Comparison of ENCODE assay signal across 12 mouse cellular contexts in the genomic region with DNA sequence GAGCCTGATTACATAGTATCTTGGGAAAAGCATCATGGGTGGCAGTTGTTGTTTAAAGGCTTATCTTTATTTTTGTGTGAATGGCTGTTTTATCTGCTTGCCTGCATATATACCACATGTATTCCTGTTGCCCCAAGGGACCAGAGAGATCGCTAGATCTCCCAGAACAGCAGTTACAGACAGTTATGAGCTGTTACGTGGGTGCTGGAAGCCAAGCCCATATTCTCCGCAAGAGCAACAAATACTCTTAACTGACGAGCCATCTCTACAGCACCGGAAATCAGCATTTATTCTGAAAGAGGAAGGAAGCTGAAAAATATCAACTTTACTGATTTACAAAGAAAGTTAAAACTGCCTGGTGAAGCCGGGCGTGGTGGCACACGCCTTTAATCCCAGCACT.
DNase-seq lines count a peak whose midpoint lies in the region; ATAC-seq and TF ChIP-seq lines count a peak whose summit lies in the region.
"Had no signal": no experiment of that assay in that cellular context is flagged by ENCODE, and none has a peak within 500 bp of the region (broad histone marks: within the 10 kb centered on the region; RNA-seq: fewer than 3 reads in every experiment).

No protein-coding gene starts in this region.

- H3K27ac ChIP-seq in MEL (ENCODE audit: control insufficient read depth, low read depth, low read length) = peak overlapping the region; percentile 97
- no peak overlapping the region for H3K27ac ChIP-seq in forebrain, postnatal 0 days (ENCODE audit: low read depth, low read length)
- H3K27ac ChIP-seq in hindbrain, embryonic 11.5 days (ENCODE audit: low read depth, low read length) = no peak overlapping the region
- H3K27ac ChIP-seq in hindbrain, embryonic 12.5 days = no peak overlapping the region
- H3K27ac ChIP-seq: limb, embryonic 13.5 days; midbrain, embryonic 10.5 days had no signal

- H3K4me1 ChIP-seq in MEL (ENCODE audit: control insufficient read depth in 1 of 2, insufficient read depth in 2 of 2, low read length in 2 of 2) = peaks cover 6 to 16% of the 10 kb centered on the region in 2 experiments
- no peaks in the 10 kb centered on the region for H3K4me1 ChIP-seq in forebrain, postnatal 0 days (ENCODE audit: insufficient read depth)
- no peaks in the 10 kb centered on the region for H3K4me1 ChIP-seq in hindbrain, embryonic 11.5 days (replicated peaks; ENCODE audit: control insufficient read depth, insufficient read depth, low read length)
- H3K4me1 ChIP-seq in hindbrain, embryonic 12.5 days = no peaks in the 10 kb centered on the region

- no peaks in the 10 kb centered on the region for H3K27me3 ChIP-seq in MEL (ENCODE audit: control insufficient read depth in 1 of 2, insufficient read depth in 2 of 2, low read length in 2 of 2)
- no peaks in the 10 kb centered on the region for H3K27me3 ChIP-seq in forebrain, postnatal 0 days (ENCODE audit: insufficient read depth, low read length)
- H3K27me3 ChIP-seq in hindbrain, embryonic 11.5 days (ENCODE audit: control insufficient read depth, insufficient read depth, low read length) = no peaks in the 10 kb centered on the region
- no peaks in the 10 kb centered on the region for H3K27me3 ChIP-seq in hindbrain, embryonic 12.5 days
- H3K27me3 ChIP-seq: limb, embryonic 13.5 days had no signal

- no peak for TF ChIP-seq CTCF in MEL (IDR thresholded peaks at IDR 0.05 in 2 of 3, conservative IDR thresholded peaks at IDR 0.05 in 1 of 3; ENCODE audit: control insufficient read depth in 1 of 3, insufficient read depth in 1 of 3, low read depth in 2 of 3, low read length in 3 of 3, poor library complexity in 1 of 3, severe bottlenecking in 1 of 3)
- TF ChIP-seq CTCF in forebrain, postnatal 0 days (IDR thresholded peaks at IDR 0.05; ENCODE audit: low read depth) = no peak

- DNase-seq in A20 (ENCODE audit: low read depth, low spot score) (peak; percentile 82), MEL (ENCODE audit: low read depth, low spot score) (peak; percentile 94)
- no peak for DNase-seq in forebrain, postnatal 0 days
- no peak for DNase-seq in hindbrain, embryonic 11.5 days (ENCODE audit: low spot score)
- DNase-seq: adrenal gland, adult 8-10 months; cerebellum, postnatal 14 days; kidney, adult 9 months had no signal

- H3K79me2 ChIP-seq in MEL (ENCODE audit: control insufficient read depth, insufficient read depth, low read length, poor library complexity) = no peaks in the 10 kb centered on the region

- no peak for TF ChIP-seq POLR2A in MEL (IDR thresholded peaks at IDR 0.05; ENCODE audit: control insufficient read depth in 1 of 2, insufficient read depth in 1 of 2, low read depth in 1 of 2, low read length in 2 of 2, poor library complexity in 1 of 2)

- no peak overlapping the region for H3K4me3 ChIP-seq in MEL (ENCODE audit: control insufficient read depth in 1 of 2, insufficient read depth in 1 of 2, low read depth in 2 of 2, low read length in 2 of 2)
- H3K4me3 ChIP-seq in forebrain, postnatal 0 days (ENCODE audit: low read depth, low read length) = no peak overlapping the region
- H3K4me3 ChIP-seq in hindbrain, embryonic 11.5 days (ENCODE audit: low read depth, low read length) = no peak overlapping the region
- H3K4me3 ChIP-seq in hindbrain, embryonic 12.5 days = no peak overlapping the region
- H3K4me3 ChIP-seq: limb, embryonic 13.5 days; midbrain, embryonic 10.5 days had no signal

- peaks cover 0 to 15% of the 10 kb centered on the region in 2 experiments; a peak in 2 of 4 replicates for H3K36me3 ChIP-seq in MEL (ENCODE audit: control insufficient read depth in 1 of 2, insufficient read depth in 2 of 2, low read length in 2 of 2)
- H3K36me3 ChIP-seq in forebrain, postnatal 0 days (ENCODE audit: insufficient read depth) = no peaks in the 10 kb centered on the region
- H3K36me3 ChIP-seq in hindbrain, embryonic 11.5 days (ENCODE audit: control insufficient read depth, insufficient read depth, low read length) = no peaks in the 10 kb centered on the region
- H3K36me3 ChIP-seq in hindbrain, embryonic 12.5 days = 0 out of 2 replicates have a peak, but pooled peaks cover 3% of the 10 kb centered on the region
- H3K36me3 ChIP-seq: midbrain, embryonic 10.5 days had no signal

- ATAC-seq in inflammation-experienced regulatory T-cells, adult 6 months = peak; percentile 95
- peak; percentile 57 for ATAC-seq in monocyte, adult 5-6 weeks (replicated peaks; ENCODE audit: insufficient number of reproducible peaks, low FRiP score, low TSS enrichment, poor library complexity, severe bottlenecking)
- ATAC-seq in forebrain, postnatal 0 days = no peak
- ATAC-seq in hindbrain, embryonic 11.5 days (ENCODE audit: low FRiP score) = no peak
- ATAC-seq in hindbrain, embryonic 12.5 days (ENCODE audit: low FRiP score) = no peak

- no peak overlapping the region for H3K9ac ChIP-seq in MEL (ENCODE audit: control insufficient read depth, low read depth, low read length, poor library complexity, severe bottlenecking)
- H3K9ac ChIP-seq in forebrain, postnatal 0 days = no peak overlapping the region
- H3K9ac ChIP-seq in hindbrain, embryonic 11.5 days (ENCODE audit: low read depth, low read length) = no peak overlapping the region
- H3K9ac ChIP-seq in hindbrain, embryonic 12.5 days = no peak overlapping the region
- H3K9ac ChIP-seq: limb, embryonic 13.5 days had no signal

- no peak for TF ChIP-seq RAD21 in MEL (IDR thresholded peaks at IDR 0.05; ENCODE audit: low read depth, low read length)

- H3K9me3 ChIP-seq in MEL (replicated peaks; ENCODE audit: insufficient read depth, low read length) = no peaks in the 10 kb centered on the region
- H3K9me3 ChIP-seq in forebrain, postnatal 0 days (ENCODE audit: low read length) = no peaks in the 10 kb centered on the region
- H3K9me3 ChIP-seq in hindbrain, embryonic 11.5 days (ENCODE audit: control insufficient read depth, low read length) = no peaks in the 10 kb centered on the region
- no peaks in the 10 kb centered on the region for H3K9me3 ChIP-seq in hindbrain, embryonic 12.5 days (replicated peaks)
- H3K9me3 ChIP-seq: limb, embryonic 13.5 days; midbrain, embryonic 10.5 days had no signal

- no peak overlapping the region for H3K4me2 ChIP-seq in forebrain, postnatal 0 days (ENCODE audit: low read depth)
- H3K4me2 ChIP-seq in hindbrain, embryonic 11.5 days (replicated peaks; ENCODE audit: low read depth, low read length) = no peak overlapping the region
- no peak overlapping the region for H3K4me2 ChIP-seq in hindbrain, embryonic 12.5 days (replicated peaks)
- H3K4me2 ChIP-seq: limb, embryonic 13.5 days had no signal

- TF ChIP-seq EP300 in MEL (IDR thresholded peaks at IDR 0.05; ENCODE audit: low read depth in 1 of 2, low read length in 2 of 2) = peak; percentile 93 to 98

- 91% methylated on average over 8 of the region's 8 CpGs for WGBS in forebrain, postnatal 0 days
- WGBS in hindbrain, embryonic 11.5 days = 93% methylated on average over 8 of the region's 8 CpGs
- 94% methylated on average over 8 of the region's 8 CpGs for WGBS in hindbrain, embryonic 12.5 days

TF ChIP-seq in MEL, 35 proteins besides CTCF, POLR2A, EP300 and RAD21 (continues in another document):
- TF ChIP-seq ELF1 (IDR thresholded peaks at IDR 0.05; ENCODE audit: low read depth, low read length) = 0 out of 2 replicates have a peak, but pooled peaks have one; percentile 24
- TF ChIP-seq POLR2AphosphoS5 (IDR thresholded peaks at IDR 0.05; ENCODE audit: borderline replicate concordance, low read depth, low read length) = no peak
- no peak for TF ChIP-seq CHD2 (IDR thresholded peaks at IDR 0.05; ENCODE audit: low read length)
- no peak for TF ChIP-seq GABPA (IDR thresholded peaks at IDR 0.05; ENCODE audit: low read depth, low read length)
- TF ChIP-seq MEF2A (IDR thresholded peaks at IDR 0.05; ENCODE audit: extremely low read depth, insufficient replicate concordance, low read depth, low read length, poor library complexity, severe bottlenecking) = no peak
- no peak for TF ChIP-seq BHLHE40 (IDR thresholded peaks at IDR 0.05; ENCODE audit: borderline replicate concordance, low read depth, low read length)
- peak; percentile 69 for TF ChIP-seq TAL1 (IDR thresholded peaks at IDR 0.05; ENCODE audit: low read length)
- peak; percentile 56; the same call in 1 of the 2 replicates for TF ChIP-seq MYC (IDR thresholded peaks at IDR 0.05; ENCODE audit: low read depth, low read length)
- TF ChIP-seq ZMIZ1 (IDR thresholded peaks at IDR 0.05; ENCODE audit: low read depth, low read length) = no peak
- no peak for TF ChIP-seq ZC3H11A (IDR thresholded peaks at IDR 0.05; ENCODE audit: low read depth, low read length)
- TF ChIP-seq UBTF (IDR thresholded peaks at IDR 0.05; ENCODE audit: borderline replicate concordance, insufficient read depth, low read depth, low read length) = no peak
- TF ChIP-seq RCOR1 (IDR thresholded peaks at IDR 0.05; ENCODE audit: low read depth, low read length) = peak; percentile 86; the same call in 1 of the 2 replicates
- TF ChIP-seq ZNF384 (IDR thresholded peaks at IDR 0.05; ENCODE audit: low read depth, low read length) = no peak
- 0 out of 2 replicates have a peak, but pooled peaks have one; percentile 30 for TF ChIP-seq HCFC1 (IDR thresholded peaks at IDR 0.05; ENCODE audit: low read depth, low read length)
- no peak for TF ChIP-seq ZKSCAN1 (IDR thresholded peaks at IDR 0.05; ENCODE audit: low read depth, low read length)
- peak; percentile 99 for TF ChIP-seq MYB (IDR thresholded peaks at IDR 0.05; ENCODE audit: low read depth, low read length)
- no peak for TF ChIP-seq POLR2AphosphoS2 (IDR thresholded peaks at IDR 0.05; ENCODE audit: low read length)
- 0 out of 2 replicates have a peak, but pooled peaks have one; percentile 13 for TF ChIP-seq MAX (IDR thresholded peaks at IDR 0.05; ENCODE audit: low read length)
- TF ChIP-seq MAZ (IDR thresholded peaks at IDR 0.05; ENCODE audit: low read depth, low read length) = no peak
- TF ChIP-seq SIN3A (IDR thresholded peaks at IDR 0.05; ENCODE audit: low read length) = peak; percentile 75
- TF ChIP-seq ETS1 (IDR thresholded peaks at IDR 0.05; ENCODE audit: low read depth, low read length) = peak; percentile 90
- no peak for TF ChIP-seq E2F4 (IDR thresholded peaks at IDR 0.05; ENCODE audit: borderline replicate concordance, low read depth, low read length)
- no peak for TF ChIP-seq USF1 (IDR thresholded peaks at IDR 0.05; ENCODE audit: low read depth, low read length)
- no peak for TF ChIP-seq KAT2A (conservative IDR thresholded peaks at IDR 0.05; ENCODE audit: low read depth, low read length)
- no peak for TF ChIP-seq NRF1 (IDR thresholded peaks at IDR 0.05; ENCODE audit: insufficient read depth, low read depth, low read length, poor library complexity, severe bottlenecking)
- no peak for TF ChIP-seq USF2 (IDR thresholded peaks at IDR 0.05; ENCODE audit: borderline replicate concordance in 1 of 2, insufficient read depth in 1 of 2, low read depth in 1 of 2, low read length in 2 of 2)
- TF ChIP-seq MAFK (IDR thresholded peaks at IDR 0.05; ENCODE audit: borderline replicate concordance, low read depth, low read length) = no peak
- TF ChIP-seq NELFE (IDR thresholded peaks at IDR 0.05; ENCODE audit: low read depth, low read length) = no peak

Comparison
In these comparisons a context has a peak if more than half of its experiments do, and no peak if none do; other contexts are left out.
1. DNase-seq: peak in A20 (single experiment) and MEL (single experiment); none in forebrain, postnatal 0 days (single experiment) and hindbrain, embryonic 11.5 days (single experiment).
2. ATAC-seq: peak in inflammation-experienced regulatory T-cells, adult 6 months (single experiment) and monocyte, adult 5-6 weeks (single experiment); none in forebrain, postnatal 0 days (single experiment), hindbrain, embryonic 11.5 days (single experiment) and hindbrain, embryonic 12.5 days (single experiment).